Mouse (Mus musculus) stomach, embryonic 15.5 days (tissue): Measurements from ENCODE around the gene Sebox. TPM values are rescaled to one million over a fixed set of nuclear protein-coding genes. Genes with fewer than 3 reads are reported as not detected.

Experiments
- ATAC-seq: fragments of 200-750 bp; cut with Nextera tagmentation; 2 replicates; pipeline ENCODE4 v1.8.0; 2017; ENCODE audit warnings: low read depth, moderate number of reproducible peaks, moderate TSS enrichment; ENCODE audit not compliant: insufficient read depth, low FRiP score
- H3K27ac ChIP-seq: fragments of 300-500 bp; sonication (generic); 2 replicates; pipeline ENCODE4 v1.5.1; 2015; ENCODE audit warnings: mild to moderate bottlenecking, inconsistent platforms
- H3K27me3 ChIP-seq: fragments of 300-500 bp; sonication (generic); replicated peaks from 2 replicates; pipeline ENCODE4 v1.6.1; 2015; ENCODE audit warnings: inconsistent platforms
- H3K36me3 ChIP-seq: fragments of 300-500 bp; sonication (generic); 2 replicates; pipeline ENCODE4 v1.6.1; 2015; ENCODE audit warnings: inconsistent platforms
- H3K4me1 ChIP-seq: fragments of 300-500 bp; sonication (generic); 2 replicates; pipeline ENCODE4 v1.6.1; 2015; ENCODE audit warnings: inconsistent platforms
- H3K4me2 ChIP-seq: fragments of 300-500 bp; sonication (generic); 2 replicates; pipeline ENCODE4 v1.6.1; 2015; ENCODE audit warnings: mild to moderate bottlenecking, inconsistent platforms
- H3K4me3 ChIP-seq: fragments of 300-500 bp; sonication (generic); replicated peaks from 2 replicates; pipeline ENCODE4 v1.5.1; 2015; ENCODE audit warnings: inconsistent platforms
- H3K9ac ChIP-seq: fragments of 300-500 bp; sonication (generic); 2 replicates; pipeline ENCODE4 v1.6.1; 2015; ENCODE audit warnings: inconsistent platforms
- H3K9me3 ChIP-seq: fragments of 300-500 bp; sonication (generic); 2 replicates; pipeline ENCODE4 v1.6.1; 2016; ENCODE audit warnings: inconsistent platforms
- WGBS: fragments of 180-500 bp; shearing (Covaris S2); methylation state at CpG from one replicate; pipeline ENCODE4 v1.1.7; 2015; 5-methylcytosine and 5-hydroxymethylcytosine counted together
- polyA plus RNA-seq: library from polyadenylated mRNA; unstranded; fragments of >200 nt; fragmentation: Nextera tagmentation; extraction: Ambion mirVana; gene quantifications from 2 replicates; pipeline ENCODE4 v1.2.1, GENCODE M21; 2015

Gene Sebox
- polyA plus RNA-seq, 1 experiment from 2014 or later = not detected

GRCm38 (mm10) chr11:78544449-78545111 is 41.3 kb downstream of the Sebox start:
- Histone ChIP-seq H3K4me2 (no peak overlapping the region), H3K27me3 (no peaks in the 10 kb centered on the region), H3K4me3 (no peak overlapping the region), H3K27ac (no peak overlapping the region), H3K36me3 (peaks cover 20% of the 10 kb centered on the region), H3K4me1 (peaks cover 7% of the 10 kb centered on the region; the same call in 1 of the 2 replicates), H3K9ac (no peak overlapping the region), H3K9me3 (no peaks in the 10 kb centered on the region)
- 94% methylated on average over 7 of the region's 7 CpGs for WGBS
- no peak for ATAC-seq

- no peak overlapping the region for H3K9ac ChIP-seq
- peaks cover 10% of the 10 kb centered on the region; the same call in 1 of the 2 replicates for H3K4me1 ChIP-seq
- H3K9me3 ChIP-seq = no peaks in the 10 kb centered on the region
- WGBS = 53% methylated on average over 8 of the region's 8 CpGs
- H3K4me2 ChIP-seq = no peak overlapping the region
- ATAC-seq = no peak
- H3K27me3 ChIP-seq = no peaks in the 10 kb centered on the region
- H3K36me3 ChIP-seq = peaks cover 20% of the 10 kb centered on the region
- H3K27ac ChIP-seq = no peak overlapping the region
- no peak overlapping the region for H3K4me3 ChIP-seq
Measured at GRCm38 (mm10) chr11:78545181-78545580, 41.9 kb downstream of the Sebox start.

DNA sequence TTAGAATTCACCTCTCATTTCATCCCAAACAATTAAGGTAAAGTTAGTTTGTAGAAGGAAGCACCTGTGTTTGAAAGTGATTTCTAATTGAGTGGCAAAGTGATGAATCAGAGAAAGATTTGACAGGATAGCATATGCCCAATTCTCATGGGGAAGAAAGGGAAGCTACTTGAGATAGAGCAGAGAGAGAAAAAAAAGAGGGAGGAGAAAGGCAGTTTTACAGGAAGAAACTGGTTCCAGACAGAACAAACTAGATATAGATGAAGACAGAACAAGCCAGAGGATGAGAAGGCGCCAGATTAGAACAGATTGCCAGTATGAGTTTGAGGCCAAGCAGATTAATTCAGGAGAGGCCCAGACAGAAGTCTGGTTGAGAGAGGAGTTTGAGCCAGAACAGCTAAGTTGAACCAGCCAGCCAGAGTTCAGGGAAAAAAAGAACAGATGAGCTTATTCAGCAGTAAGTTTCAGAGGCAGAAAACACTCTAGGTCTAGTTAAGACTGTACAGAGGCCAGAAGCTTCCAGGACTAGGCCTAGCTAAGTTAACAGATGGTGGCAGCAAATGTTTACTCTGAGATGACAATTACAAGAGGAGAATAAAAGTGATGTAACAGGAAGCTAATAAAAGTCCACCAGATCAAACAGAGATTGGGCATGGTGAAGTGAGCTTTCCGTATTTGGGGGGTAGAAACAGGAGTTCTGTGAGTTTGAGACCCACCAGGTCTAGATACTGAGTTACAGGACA is 44.6 kb downstream of the Sebox start:
- H3K27me3 ChIP-seq = no peaks in the 10 kb centered on the region
- no peak overlapping the region for H3K27ac ChIP-seq
- no peak overlapping the region for H3K9ac ChIP-seq
- no peak for ATAC-seq
- H3K9me3 ChIP-seq = no peaks in the 10 kb centered on the region
- H3K4me3 ChIP-seq = 0 out of 2 replicates have a peak overlapping the region, but pooled peaks have one; percentile 75
- H3K4me2 ChIP-seq = no peak overlapping the region
- H3K36me3 ChIP-seq = peaks cover 7% of the 10 kb centered on the region
- WGBS = 73% methylated on average over 2 of the region's 2 CpGs
- H3K4me1 ChIP-seq = peaks cover 10% of the 10 kb centered on the region; the same call in 1 of the 2 replicates

GRCm38 (mm10) chr11:78549491-78549987 is 46.3 kb downstream of the Sebox start:
- WGBS = 4% methylated on average over 5 of the region's 5 CpGs
- peak overlapping the region; percentile 75 for H3K4me3 ChIP-seq
- H3K27me3 ChIP-seq = no peaks in the 10 kb centered on the region
- peak overlapping the region; percentile 83; the same call in 1 of the 2 replicates for H3K27ac ChIP-seq
- no peaks in the 10 kb centered on the region; the same call in 1 of the 2 replicates for H3K36me3 ChIP-seq
- no peaks in the 10 kb centered on the region for H3K9me3 ChIP-seq
- ATAC-seq = no peak
- H3K9ac ChIP-seq = peak overlapping the region; percentile 69; the same call in 1 of the 2 replicates
- H3K4me2 ChIP-seq = peak overlapping the region; percentile 71
- H3K4me1 ChIP-seq = peaks cover 10% of the 10 kb centered on the region; the same call in 1 of the 2 replicates

GRCm38 (mm10) chr11:78550168-78551058 is 47.2 kb downstream of the Sebox start, which contains the start of gene Tmem97:
Tmem97 (minus strand) TSS chr11:78550777.
- H3K27ac ChIP-seq = peak within 1 kb of the TSS; percentile 83
- peaks cover 10% of the 10 kb centered on the region; the same call in 1 of the 2 replicates for H3K4me1 ChIP-seq
- H3K27me3 ChIP-seq = no peaks in the 10 kb centered on the region
- WGBS = under 1% methylated on average over 60 of the region's 60 CpGs
- peak; percentile 99 for ATAC-seq
- H3K4me3 ChIP-seq = peak within 1 kb of the TSS; percentile 75
- peak within 1 kb of the TSS; percentile 69; the same call in 1 of the 2 replicates for H3K9ac ChIP-seq
- peak within 1 kb of the TSS; percentile 71 for H3K4me2 ChIP-seq
- no peaks in the 10 kb centered on the region for H3K36me3 ChIP-seq
- no peaks in the 10 kb centered on the region for H3K9me3 ChIP-seq

- ATAC-seq = no peak
- Histone ChIP-seq H3K4me1 (peaks cover 10% of the 10 kb centered on the region; the same call in 1 of the 2 replicates), H3K27me3 (no peaks in the 10 kb centered on the region), H3K36me3 (no peaks in the 10 kb centered on the region), H3K27ac (peak overlapping the region; percentile 74; the same call in 1 of the 2 replicates), H3K9me3 (no peaks in the 10 kb centered on the region), H3K4me2 (peak overlapping the region; percentile 71), H3K4me3 (peak overlapping the region; percentile 75), H3K9ac (peak overlapping the region; percentile 20; the same call in 1 of the 2 replicates)
- WGBS = 34% methylated on average over 6 of the region's 6 CpGs
Measured at GRCm38 (mm10) chr11:78551059-78551398, 47.8 kb downstream of the Sebox start.

Other genes with a start within 250 kb of the Sebox start
- 76.7 and 82.5 TPM in 2 replicates for gene 2610507B11Rik, start 241.7 kb upstream of the Sebox start, polyA plus RNA-seq
- gene BC030499, start 212.6 kb upstream of the Sebox start, polyA plus RNA-seq = 0.26 and 0.37 TPM in 2 replicates
- 33.3 and 34.6 TPM in 2 replicates for gene Spag5, start 201.9 kb upstream of the Sebox start, polyA plus RNA-seq
- gene Aldoc, start 180.5 kb upstream of the Sebox start, polyA plus RNA-seq = 24.1 and 24.5 TPM in 2 replicates
- gene Pigs, start 175.0 kb upstream of the Sebox start, polyA plus RNA-seq = 67.8 and 75.7 TPM in 2 replicates
- 34.1 and 34.8 TPM in 2 replicates for gene Unc119, start 160.0 kb upstream of the Sebox start, polyA plus RNA-seq
- 0.63 and 0.90 TPM in 2 replicates for gene Foxn1, start 116.9 kb upstream of the Sebox start, polyA plus RNA-seq
- gene Slc13a2, start 81.2 kb upstream of the Sebox start, polyA plus RNA-seq = 0.26 and 0.51 TPM in 2 replicates
- 11.9 and 12.4 TPM in 2 replicates for gene Slc46a1, start 37.8 kb upstream of the Sebox start, polyA plus RNA-seq
- 2.6 and 3.3 TPM in 2 replicates for gene Sarm1, start 5.7 kb upstream of the Sebox start, polyA plus RNA-seq
- gene Vtn, start 4.4 kb upstream of the Sebox start, polyA plus RNA-seq = 59.8 and 67.8 TPM in 2 replicates
- gene Tmem199, start 8.7 kb downstream of the Sebox start, polyA plus RNA-seq = 45.5 and 47.2 TPM in 2 replicates
- 131 and 145 TPM in 2 replicates for gene Poldip2, start 8.7 kb downstream of the Sebox start, polyA plus RNA-seq
- 66.3 and 73.6 TPM in 2 replicates for gene Tnfaip1, start 32.9 kb downstream of the Sebox start, polyA plus RNA-seq
- 142 and 147 TPM in 2 replicates for gene Ift20, start 32.9 kb downstream of the Sebox start, polyA plus RNA-seq
- 244 and 293 TPM in 2 replicates for gene Tmem97, start 47.3 kb downstream of the Sebox start, polyA plus RNA-seq
- 9.2 and 11.8 TPM in 2 replicates for gene Nlk, start 193.9 kb downstream of the Sebox start, polyA plus RNA-seq
- 36.9 and 39.3 TPM in 2 replicates for gene Ccnq, start 248.3 kb downstream of the Sebox start, polyA plus RNA-seq